In the genomic region with DNA sequence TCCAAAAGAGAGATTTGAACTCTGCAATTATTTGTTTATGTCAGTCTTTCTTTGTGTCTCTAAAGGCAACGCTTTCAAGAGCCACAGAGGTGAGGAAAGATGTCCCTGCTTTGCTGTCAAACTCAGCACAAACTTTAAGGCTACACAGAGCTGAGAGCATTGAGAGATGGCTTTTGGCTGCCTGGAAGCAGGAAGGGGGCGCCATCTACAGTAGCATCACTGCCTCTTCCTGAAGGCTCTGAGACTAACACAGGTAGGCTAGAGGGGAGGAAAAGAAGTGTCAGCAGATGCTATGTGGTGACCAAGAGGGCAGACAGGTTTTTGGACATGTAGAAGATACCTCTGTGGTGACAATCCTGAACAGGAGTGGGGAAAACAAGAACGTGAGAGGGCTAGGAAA, we compare ENCODE assay signal across 12 mouse cellular contexts. TPM values are rescaled to one million over a fixed set of nuclear protein-coding genes. Genes with fewer than 3 reads are reported as not detected.
DNase-seq lines count a peak whose midpoint lies in the region; ATAC-seq and TF ChIP-seq lines count a peak whose summit lies in the region.
"Had no signal": no experiment of that assay in that cellular context is flagged by ENCODE, and none has a peak within 500 bp of the region (broad histone marks: within the 10 kb centered on the region; RNA-seq: fewer than 3 reads in every experiment).

No protein-coding gene starts in this region.

- H3K4me3 ChIP-seq in heart, adult 2 months = no peak overlapping the region
- no peak overlapping the region for H3K4me3 ChIP-seq in liver, embryonic 14.5 days (ENCODE audit: insufficient read depth in 1 of 2, low read depth in 2 of 2, low read length in 2 of 2)
- no peak overlapping the region for H3K4me3 ChIP-seq in liver, embryonic 11.5 days (ENCODE audit: low read depth, low read length)
- H3K4me3 ChIP-seq: neural tube, embryonic 12.5 days had no signal

- H3K27ac ChIP-seq in heart, adult 2 months = no peak overlapping the region
- no peak overlapping the region for H3K27ac ChIP-seq in liver, embryonic 14.5 days
- H3K27ac ChIP-seq in liver, embryonic 11.5 days (ENCODE audit: low read depth, low read length) = no peak overlapping the region
- H3K27ac ChIP-seq: macrophage; neural tube, embryonic 12.5 days had no signal

- ATAC-seq in liver, embryonic 14.5 days (ENCODE audit: insufficient read depth) = no peak
- no peak for ATAC-seq in liver, embryonic 11.5 days (replicated peaks; ENCODE audit: low FRiP score)
- ATAC-seq: inflammation-experienced regulatory T-cells, adult 6 months had no signal

- TF ChIP-seq POLR2A in heart, adult 2 months (IDR thresholded peaks at IDR 0.05; ENCODE audit: insufficient read depth, low read depth, low read length) = no peak

- no peaks in the 10 kb centered on the region for H3K36me3 ChIP-seq in heart, adult 2 months (ENCODE audit: control insufficient read depth, insufficient read depth, low read length)
- no peaks in the 10 kb centered on the region for H3K36me3 ChIP-seq in liver, embryonic 14.5 days (replicated peaks; ENCODE audit: control insufficient read depth, insufficient read depth, low read depth)
- no peaks in the 10 kb centered on the region for H3K36me3 ChIP-seq in liver, embryonic 11.5 days (ENCODE audit: control insufficient read depth, insufficient read depth, low read length)
- H3K36me3 ChIP-seq: neural tube, embryonic 12.5 days had no signal

- no peaks in the 10 kb centered on the region for H3K9me3 ChIP-seq in liver, embryonic 14.5 days (ENCODE audit: control insufficient read depth, low read length)
- H3K9me3 ChIP-seq in liver, embryonic 11.5 days (ENCODE audit: control insufficient read depth, low read length) = no peaks in the 10 kb centered on the region
- H3K9me3 ChIP-seq: neural tube, embryonic 12.5 days had no signal

- intact Hi-C loops in heart, adult 2 months (cut with DNase I) = no loop called here

- 30% methylated on average over 3 of the region's 3 CpGs for WGBS in heart, adult 2 months
- WGBS in liver, embryonic 14.5 days (ENCODE audit: insufficient replicate concordance) = 27% methylated on average over 3 of the region's 3 CpGs
- WGBS in liver, embryonic 11.5 days = 32% methylated on average over 3 of the region's 3 CpGs

- no peaks in the 10 kb centered on the region for H3K4me1 ChIP-seq in heart, adult 2 months (ENCODE audit: control insufficient read depth, insufficient read depth, low read length)
- H3K4me1 ChIP-seq in liver, embryonic 14.5 days (replicated peaks; ENCODE audit: control insufficient read depth in 2 of 2, insufficient read depth in 2 of 2, low read length in 1 of 2) = no peaks in the 10 kb centered on the region
- H3K4me1 ChIP-seq in liver, embryonic 11.5 days (replicated peaks; ENCODE audit: control insufficient read depth, insufficient read depth, low read length) = no peaks in the 10 kb centered on the region
- H3K4me1 ChIP-seq: neural tube, embryonic 12.5 days had no signal

- no peaks in the 10 kb centered on the region for H3K79me2 ChIP-seq in heart, adult 2 months (replicated peaks; ENCODE audit: control insufficient read depth, insufficient read depth, low read length)

- H3K4me2 ChIP-seq in liver, embryonic 14.5 days (ENCODE audit: low read depth) = no peak overlapping the region
- no peak overlapping the region for H3K4me2 ChIP-seq in liver, embryonic 11.5 days
- H3K4me2 ChIP-seq: neural tube, embryonic 12.5 days had no signal

- no peak overlapping the region for H3K9ac ChIP-seq in heart, adult 2 months (ENCODE audit: low read depth, low read length)
- H3K9ac ChIP-seq in liver, embryonic 14.5 days (replicated peaks) = no peak overlapping the region
- no peak overlapping the region for H3K9ac ChIP-seq in liver, embryonic 11.5 days (ENCODE audit: low read depth, low read length)
- H3K9ac ChIP-seq: neural tube, embryonic 12.5 days had no signal

- DNase-seq in heart, adult 2 months = no peak
- no peak for DNase-seq in heart, postnatal 4 days
- DNase-seq in liver, embryonic 14.5 days (ENCODE audit: low read depth in 3 of 3, low spot score in 3 of 3) = no peak
- no peak for DNase-seq in liver, embryonic 11.5 days (ENCODE audit: low spot score)
- peak; percentile 8 for DNase-seq in adrenal gland, postnatal 25 days
- peak; percentile 47 to 72 for DNase-seq in cerebellum, postnatal 25 days
- no peak for DNase-seq in spleen, postnatal 4 days (ENCODE audit: low spot score in 2 of 2)
- no peak for DNase-seq in heart, adult 18-20 months

- H3K27me3 ChIP-seq in heart, adult 2 months (ENCODE audit: control insufficient read depth, insufficient read depth, low read length) = no peaks in the 10 kb centered on the region; the same call in 1 of the 2 replicates
- H3K27me3 ChIP-seq in liver, embryonic 14.5 days (ENCODE audit: control insufficient read depth, insufficient read depth, low read length) = no peaks in the 10 kb centered on the region
- H3K27me3 ChIP-seq in liver, embryonic 11.5 days (replicated peaks; ENCODE audit: control insufficient read depth, insufficient read depth, low read length) = no peaks in the 10 kb centered on the region
- H3K27me3 ChIP-seq: neural tube, embryonic 12.5 days had no signal

- peak; percentile 45 for TF ChIP-seq CTCF in heart, adult 2 months (IDR thresholded peaks at IDR 0.05)
- TF ChIP-seq CTCF in liver, embryonic 14.5 days (IDR thresholded peaks at IDR 0.05; ENCODE audit: low read depth) = peak; percentile 35

- TF ChIP-seq EP300 in heart, adult 2 months (IDR thresholded peaks at IDR 0.05; ENCODE audit: insufficient read depth, low read depth, low read length) = no peak
- TF ChIP-seq EP300 in liver, embryonic 14.5 days (IDR thresholded peaks at IDR 0.05; ENCODE audit: low read depth) = no peak

RNA-seq across cellular contexts. Expression of a gene that starts 35.2 kb away (rescaled TPM):
- total RNA-seq in heart, adult 2 months (2021) = not detected
- polyA plus RNA-seq in heart, adult 2 months (2012; rRNA removed) = not detected in 2 replicates
- total RNA-seq in heart, postnatal 4 days (2021) = not detected
- 0.02 TPM in 1 of 2 replicates, not detected in the other for polyA plus RNA-seq in liver, embryonic 14.5 days (2012; rRNA removed)
- polyA plus RNA-seq in liver, embryonic 14.5 days (2014; fragmentation: Nextera tagmentation; extraction: Ambion mirVana) = not detected in 2 replicates
- polyA plus RNA-seq in liver, embryonic 11.5 days (2014; fragmentation: Nextera tagmentation; extraction: Ambion mirVana) = 0.09 and 0.19 TPM in 2 replicates
- not detected in 2 replicates for total RNA-seq in adrenal gland, postnatal 25 days (2021)
- not detected for total RNA-seq in heart, adult 18-20 months (2021)
- polyA plus RNA-seq: gonadal fat pad, adult 2 months; inflammation-experienced regulatory T-cells, adult 6 months; macrophage had no signal

RNA-seq across cellular contexts. Expression of a gene that starts 41.1 kb away (rescaled TPM):
- total RNA-seq in heart, adult 2 months (2021) = 100 to 1,000 TPM; 833 to 848 TPM
- polyA plus RNA-seq in heart, adult 2 months (2012; rRNA removed) = 361 and 854 TPM in 2 replicates
- total RNA-seq in heart, postnatal 4 days (2021) = 100 to 1,000 TPM; 914 to 961 TPM
- polyA plus RNA-seq in liver, embryonic 14.5 days (2012; rRNA removed) = 0.31 and 0.89 TPM in 2 replicates
- 0.49 and 0.88 TPM in 2 replicates for polyA plus RNA-seq in liver, embryonic 14.5 days (2014; fragmentation: Nextera tagmentation; extraction: Ambion mirVana)
- 0.95 and 1.2 TPM in 2 replicates for polyA plus RNA-seq in liver, embryonic 11.5 days (2014; fragmentation: Nextera tagmentation; extraction: Ambion mirVana)
- total RNA-seq in adrenal gland, postnatal 25 days (2021) = 0.46 TPM in 1 of 2 replicates, not detected in the other
- 100 to 1,000 TPM; 895 to 982 TPM for total RNA-seq in heart, adult 18-20 months (2021)
- polyA plus RNA-seq: inflammation-experienced regulatory T-cells, adult 6 months; macrophage had no signal

Comparison
In these comparisons a context has a peak if more than half of its experiments do, and no peak if none do; other contexts are left out.
1. DNase-seq: peak in adrenal gland, postnatal 25 days (single experiment) and cerebellum, postnatal 25 days (2 of 2); none in heart, adult 2 months (0 of 2), heart, postnatal 4 days (single experiment), liver, embryonic 14.5 days (0 of 3), liver, embryonic 11.5 days (single experiment), spleen, postnatal 4 days (0 of 2) and heart, adult 18-20 months (0 of 2).
2. RNA of a gene that starts 41.1 kb away (total RNA-seq): 895 to 982 TPM in heart, adult 18-20 months, 914 to 961 TPM in heart, postnatal 4 days and 833 to 848 TPM in heart, adult 2 months; 0.46 TPM in adrenal gland, postnatal 25 days; every median in the first group is over 100 times any median in the second.